Mouse (Mus musculus): ENCODE measurements around the gene Olfr1424. TPM values are rescaled to one million over a fixed set of nuclear protein-coding genes. Genes with fewer than 3 reads are reported as not detected.
"Not testable (repeated sequence)": the region's sequence is repeated elsewhere in the genome, so short reads cannot be mapped to it uniquely, and the experiment has no call there.

Olfr1424 gene
- polyA plus RNA-seq (2015; fragmentation: Nextera tagmentation; extraction: Ambion mirVana), result not detected in 2 replicates

DNA sequence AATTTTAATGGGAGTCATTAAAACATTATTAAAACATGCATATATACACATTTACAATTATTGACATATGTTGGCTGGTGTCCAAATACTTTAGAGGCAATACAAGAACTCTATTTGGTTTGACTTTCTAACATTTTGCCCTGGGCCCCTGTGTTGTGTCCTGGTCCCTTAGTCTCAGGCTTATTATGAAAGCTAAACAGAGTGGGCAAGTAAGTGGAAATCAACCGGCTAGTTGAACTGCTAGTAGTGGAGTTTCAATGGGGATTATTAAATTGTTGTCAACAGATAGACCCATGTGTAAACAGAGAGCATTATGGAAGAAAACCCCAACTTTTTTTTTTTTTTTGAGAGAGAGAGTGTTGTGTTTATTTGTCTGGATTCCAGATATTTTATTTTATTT lies at the start of gene Olfr1424:
Gene Olfr1424 (minus strand): TSS at position 101 of the 400 bp plus-strand sequence.
- WGBS, result 97% methylated on average over 1 of the region's 1 CpGs
- not testable (repeated sequence) for H3K27ac ChIP-seq (ENCODE audit: low read length); H3K9ac ChIP-seq (ENCODE audit: low read depth, low read length); H3K4me1 ChIP-seq (ENCODE audit: control insufficient read depth, insufficient read depth, low read length); H3K27me3 ChIP-seq (ENCODE audit: control insufficient read depth, insufficient read depth, low read depth, low read length); H3K36me3 ChIP-seq (ENCODE audit: control insufficient read depth, insufficient read depth, low read length); H3K4me2 ChIP-seq (ENCODE audit: low read length); H3K4me3 ChIP-seq (ENCODE audit: low read depth, low read length); H3K9me3 ChIP-seq (replicated peaks; ENCODE audit: control insufficient read depth, low read length, poor library complexity, severe bottlenecking); ATAC-seq

DNA sequence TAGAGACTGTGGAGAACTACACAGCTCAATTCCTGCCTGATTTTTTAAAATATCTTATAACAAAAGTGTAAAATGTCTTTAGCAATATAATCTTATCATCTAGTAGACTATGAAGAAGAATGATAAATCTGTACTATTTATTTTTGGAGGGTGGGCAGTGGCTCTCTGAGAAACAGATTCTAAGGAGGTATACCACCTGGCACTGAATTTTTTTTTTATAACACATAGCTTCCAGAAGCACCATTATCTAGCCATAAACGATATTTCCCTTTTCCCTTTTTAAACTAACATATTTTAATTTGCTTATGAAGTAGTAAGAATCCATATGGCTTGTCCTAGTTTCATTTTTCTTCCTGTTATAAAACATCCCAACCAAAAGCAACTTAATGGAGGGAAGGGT lies 42.1 kb upstream of the Olfr1424 start:
- ATAC-seq, result no peak
- no peak overlapping the region for H3K4me2 ChIP-seq (ENCODE audit: low read length)
- H3K9ac ChIP-seq (ENCODE audit: low read depth, low read length), result no peak overlapping the region
- no peaks in the 10 kb centered on the region for H3K9me3 ChIP-seq (replicated peaks; ENCODE audit: control insufficient read depth, low read length, poor library complexity, severe bottlenecking)
- no peaks in the 10 kb centered on the region for H3K4me1 ChIP-seq (ENCODE audit: control insufficient read depth, insufficient read depth, low read length)
- H3K4me3 ChIP-seq (ENCODE audit: low read depth, low read length), result no peak overlapping the region
- H3K27me3 ChIP-seq (ENCODE audit: control insufficient read depth, insufficient read depth, low read depth, low read length), result no peaks in the 10 kb centered on the region
- no peak overlapping the region for H3K27ac ChIP-seq (ENCODE audit: low read length)
- 68% methylated on average over 1 of the region's 1 CpGs for WGBS
- H3K36me3 ChIP-seq (ENCODE audit: control insufficient read depth, insufficient read depth, low read length), result no peaks in the 10 kb centered on the region

GRCm38 (mm10) chr19:12103234-12103633 lies 40.8 kb upstream of the Olfr1424 start, which contains the start of gene Olfr1427:
Gene Olfr1427 (minus strand): TSS chr19:12103334.
- H3K27me3 ChIP-seq (ENCODE audit: control insufficient read depth, insufficient read depth, low read depth, low read length), result no peaks in the 10 kb centered on the region
- H3K9ac ChIP-seq (ENCODE audit: low read depth, low read length), result no peak within 1 kb of the TSS
- 92% methylated on average over 2 of the region's 2 CpGs for WGBS
- no peak for ATAC-seq
- H3K36me3 ChIP-seq (ENCODE audit: control insufficient read depth, insufficient read depth, low read length), result no peaks in the 10 kb centered on the region
- no peak within 1 kb of the TSS for H3K27ac ChIP-seq (ENCODE audit: low read length)
- H3K4me2 ChIP-seq (ENCODE audit: low read length), result no peak within 1 kb of the TSS
- no peak within 1 kb of the TSS for H3K4me3 ChIP-seq (ENCODE audit: low read depth, low read length)
- no peaks in the 10 kb centered on the region for H3K4me1 ChIP-seq (ENCODE audit: control insufficient read depth, insufficient read depth, low read length)
- no peaks in the 10 kb centered on the region for H3K9me3 ChIP-seq (replicated peaks; ENCODE audit: control insufficient read depth, low read length, poor library complexity, severe bottlenecking)

GRCm38 (mm10) chr19:12091913-12092312 lies 29.4 kb upstream of the Olfr1424 start, which contains the start of gene Olfr1426:
Gene Olfr1426 (minus strand): TSS chr19:12092013.
- H3K4me2 ChIP-seq (ENCODE audit: low read length), result no peak within 1 kb of the TSS
- no peaks in the 10 kb centered on the region for H3K36me3 ChIP-seq (ENCODE audit: control insufficient read depth, insufficient read depth, low read length)
- ATAC-seq, result no peak
- H3K9ac ChIP-seq (ENCODE audit: low read depth, low read length), result no peak within 1 kb of the TSS
- no peak within 1 kb of the TSS for H3K27ac ChIP-seq (ENCODE audit: low read length)
- 79% methylated on average over 1 of the region's 1 CpGs for WGBS
- no peaks in the 10 kb centered on the region for H3K27me3 ChIP-seq (ENCODE audit: control insufficient read depth, insufficient read depth, low read depth, low read length)
- no peaks in the 10 kb centered on the region for H3K4me1 ChIP-seq (ENCODE audit: control insufficient read depth, insufficient read depth, low read length)
- H3K4me3 ChIP-seq (ENCODE audit: low read depth, low read length), result no peak within 1 kb of the TSS
- no peaks in the 10 kb centered on the region for H3K9me3 ChIP-seq (replicated peaks; ENCODE audit: control insufficient read depth, low read length, poor library complexity, severe bottlenecking)

- H3K27ac ChIP-seq (ENCODE audit: low read length); ATAC-seq; H3K4me3 ChIP-seq (ENCODE audit: low read depth, low read length); H3K9ac ChIP-seq (ENCODE audit: low read depth, low read length); H3K4me1 ChIP-seq (ENCODE audit: control insufficient read depth, insufficient read depth, low read length); H3K9me3 ChIP-seq (replicated peaks; ENCODE audit: control insufficient read depth, low read length, poor library complexity, severe bottlenecking); H3K4me2 ChIP-seq (ENCODE audit: low read length); H3K36me3 ChIP-seq (ENCODE audit: control insufficient read depth, insufficient read depth, low read length); H3K27me3 ChIP-seq (ENCODE audit: control insufficient read depth, insufficient read depth, low read depth, low read length): not testable (repeated sequence)
- WGBS, result 80% methylated on average over 4 of the region's 4 CpGs
These were observed 15.1 kb upstream of the Olfr1424 start, which contains the start of gene Olfr1425 for GRCm38 (mm10) chr19:12077631-12078030. Gene Olfr1425 (minus strand): TSS chr19:12077731.

GRCm38 (mm10) chr19:12069546-12069945 lies 7.1 kb upstream of the Olfr1424 start:
- H3K36me3 ChIP-seq (ENCODE audit: control insufficient read depth, insufficient read depth, low read length); H3K4me3 ChIP-seq (ENCODE audit: low read depth, low read length); H3K4me2 ChIP-seq (ENCODE audit: low read length); H3K27ac ChIP-seq (ENCODE audit: low read length); H3K9ac ChIP-seq (ENCODE audit: low read depth, low read length); ATAC-seq; H3K4me1 ChIP-seq (ENCODE audit: control insufficient read depth, insufficient read depth, low read length); H3K27me3 ChIP-seq (ENCODE audit: control insufficient read depth, insufficient read depth, low read depth, low read length); H3K9me3 ChIP-seq (replicated peaks; ENCODE audit: control insufficient read depth, low read length, poor library complexity, severe bottlenecking): not testable (repeated sequence)
- WGBS, result 81% methylated on average over 1 of the region's 1 CpGs

- not testable (repeated sequence) for H3K9ac ChIP-seq (ENCODE audit: low read depth, low read length); H3K4me1 ChIP-seq (ENCODE audit: control insufficient read depth, insufficient read depth, low read length); H3K4me2 ChIP-seq (ENCODE audit: low read length); H3K27ac ChIP-seq (ENCODE audit: low read length); H3K9me3 ChIP-seq (replicated peaks; ENCODE audit: control insufficient read depth, low read length, poor library complexity, severe bottlenecking); H3K36me3 ChIP-seq (ENCODE audit: control insufficient read depth, insufficient read depth, low read length); ATAC-seq; H3K4me3 ChIP-seq (ENCODE audit: low read depth, low read length); H3K27me3 ChIP-seq (ENCODE audit: control insufficient read depth, insufficient read depth, low read depth, low read length)
- WGBS, result 64% methylated on average over 1 of the region's 1 CpGs
These were observed 5.3 kb upstream of the Olfr1424 start for GRCm38 (mm10) chr19:12067806-12068205.

DNA sequence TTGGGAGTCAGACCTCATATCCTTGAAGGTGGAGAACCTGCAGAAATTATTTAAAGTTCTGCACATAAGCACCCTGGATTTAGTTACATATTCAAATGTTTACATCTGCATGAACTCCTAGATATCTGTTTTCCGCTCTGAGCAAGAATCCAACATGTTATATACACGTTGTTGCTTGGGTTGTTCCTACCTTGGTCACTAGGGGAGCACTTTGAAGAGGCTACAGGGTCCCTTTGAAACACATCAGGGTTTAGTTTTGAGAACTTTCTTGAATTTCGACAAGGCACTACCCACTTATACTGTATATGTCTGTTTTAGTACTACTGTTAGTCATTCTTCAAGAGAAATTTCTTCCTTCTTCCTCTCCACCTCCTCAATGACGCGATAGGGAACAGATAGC lies 19.3 kb downstream of the Olfr1424 start:
- WGBS, result 92% methylated on average over 5 of the region's 5 CpGs
- no peaks in the 10 kb centered on the region for H3K4me1 ChIP-seq (ENCODE audit: control insufficient read depth, insufficient read depth, low read length)
- no peak overlapping the region for H3K4me3 ChIP-seq (ENCODE audit: low read depth, low read length)
- H3K4me2 ChIP-seq (ENCODE audit: low read length), result no peak overlapping the region
- no peak overlapping the region for H3K9ac ChIP-seq (ENCODE audit: low read depth, low read length)
- H3K27me3 ChIP-seq (ENCODE audit: control insufficient read depth, insufficient read depth, low read depth, low read length), result no peaks in the 10 kb centered on the region
- H3K9me3 ChIP-seq (replicated peaks; ENCODE audit: control insufficient read depth, low read length, poor library complexity, severe bottlenecking), result no peaks in the 10 kb centered on the region
- H3K27ac ChIP-seq (ENCODE audit: low read length), result no peak overlapping the region
- no peak for ATAC-seq
- H3K36me3 ChIP-seq (ENCODE audit: control insufficient read depth, insufficient read depth, low read length), result no peaks in the 10 kb centered on the region

DNA sequence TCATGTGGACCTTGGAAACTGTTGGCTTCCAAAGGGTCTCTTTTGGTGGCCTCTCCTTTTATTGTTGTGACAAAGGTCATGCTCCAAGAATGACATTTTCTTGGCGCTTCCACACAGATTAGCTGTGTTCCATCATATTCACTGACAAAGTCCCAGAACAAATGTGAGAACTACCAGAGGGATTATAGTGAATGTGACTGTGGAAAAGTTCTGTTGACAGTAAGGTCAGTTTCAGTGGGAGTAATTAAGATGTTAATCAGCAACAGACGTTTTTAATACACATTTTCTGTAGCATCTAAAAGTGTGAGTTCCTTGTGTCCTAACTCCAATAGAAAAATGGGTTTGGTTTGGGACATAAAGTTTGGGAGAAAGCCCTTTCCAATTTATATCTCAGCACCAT lies 21.3 kb downstream of the Olfr1424 start, which contains the start of gene Olfr1423:
Gene Olfr1423 (minus strand): TSS at position 101 of the 400 bp plus-strand sequence.
- WGBS, result 65% methylated on average over 2 of the region's 2 CpGs
- no peaks in the 10 kb centered on the region for H3K36me3 ChIP-seq (ENCODE audit: control insufficient read depth, insufficient read depth, low read length)

More for the DNA sequence above, 21.3 kb downstream of the Olfr1424 start, which contains the start of gene Olfr1423:
- Histone ChIP-seq H3K4me2 (ENCODE audit: low read length) (no peak within 1 kb of the TSS), H3K4me3 (ENCODE audit: low read depth, low read length) (no peak within 1 kb of the TSS), H3K27me3 (ENCODE audit: control insufficient read depth, insufficient read depth, low read depth, low read length) (no peaks in the 10 kb centered on the region), H3K9me3 (replicated peaks; ENCODE audit: control insufficient read depth, low read length, poor library complexity, severe bottlenecking) (no peaks in the 10 kb centered on the region), H3K4me1 (ENCODE audit: control insufficient read depth, insufficient read depth, low read length) (no peaks in the 10 kb centered on the region), H3K27ac (ENCODE audit: low read length) (no peak within 1 kb of the TSS), H3K9ac (ENCODE audit: low read depth, low read length) (no peak within 1 kb of the TSS)
- ATAC-seq, result no peak
